26 mouse cellular contexts compared by ENCODE assay signal in genomic region chr1:81967746-81968295, GRCm38 (mm10).
DNase-seq lines count a peak whose midpoint lies in the region; ATAC-seq and TF ChIP-seq lines count a peak whose summit lies in the region.
"Had no signal": no experiment of that assay in that cellular context is flagged by ENCODE, and none has a peak within 500 bp of the region (broad histone marks: within the 10 kb centered on the region; RNA-seq: fewer than 3 reads in every experiment).

No protein-coding gene starts in this region.

- no peaks in the 10 kb centered on the region for H3K36me3 ChIP-seq in forebrain, embryonic 13.5 days (ENCODE audit: poor library complexity, severe bottlenecking)
- no peaks in the 10 kb centered on the region for H3K36me3 ChIP-seq in forebrain, embryonic 11.5 days (ENCODE audit: control insufficient read depth, insufficient read depth, low read length)
- H3K36me3 ChIP-seq in forebrain, postnatal 0 days (ENCODE audit: insufficient read depth): no peaks in the 10 kb centered on the region
- H3K36me3 ChIP-seq: embryonic facial prominence, embryonic 10.5 days; embryonic facial prominence, embryonic 15.5 days; heart, embryonic 13.5 days; limb, embryonic 13.5 days; liver, embryonic 13.5 days; midbrain, embryonic 13.5 days; stomach, embryonic 15.5 days had no signal

- ATAC-seq in forebrain, embryonic 13.5 days: 0 out of 2 replicates have a peak, but pooled peaks have one; percentile 24
- ATAC-seq in forebrain, embryonic 11.5 days (replicated peaks; ENCODE audit: low FRiP score): no peak
- no peak for ATAC-seq in forebrain, postnatal 0 days
- no peak for ATAC-seq in megakaryocyte progenitor cell, adult 5-6 weeks (replicated peaks; ENCODE audit: poor library complexity)
- ATAC-seq: hindbrain, embryonic 16.5 days; lung, postnatal 0 days; midbrain, embryonic 13.5 days had no signal

- H3K4me2 ChIP-seq in forebrain, embryonic 13.5 days: no peak overlapping the region
- no peak overlapping the region for H3K4me2 ChIP-seq in forebrain, embryonic 11.5 days (ENCODE audit: low read depth, low read length, severe bottlenecking)
- no peak overlapping the region for H3K4me2 ChIP-seq in forebrain, postnatal 0 days (ENCODE audit: low read depth)
- H3K4me2 ChIP-seq: embryonic facial prominence, embryonic 15.5 days; heart, embryonic 13.5 days; limb, embryonic 13.5 days; liver, embryonic 13.5 days; midbrain, embryonic 13.5 days; stomach, embryonic 15.5 days had no signal

- DNase-seq in forebrain, embryonic 11.5 days (ENCODE audit: low spot score): no peak
- DNase-seq in layer of hippocampus, adult 2 months (ENCODE audit: low spot score in 2 of 2): no peak
- DNase-seq in layer of hippocampus, postnatal 25 days (ENCODE audit: extremely low spot score in 1 of 2, low spot score in 1 of 2): no peak
- peak; percentile 65 for DNase-seq in adipocyte (ENCODE audit: low spot score)
- peak; percentile 14 for DNase-seq in forebrain, postnatal 0 days
- DNase-seq: adrenal gland, postnatal 14 days; cerebellum, adult 8-10 months; cerebellum, postnatal 25 days; heart, postnatal 10 days; kidney, adult 2 months; kidney, postnatal 36 days; liver, embryonic 13.5 days; lung, adult 18-20 months; lung, postnatal 4 days; right cerebral cortex, postnatal 25 days had no signal

- no peak overlapping the region for H3K27ac ChIP-seq in forebrain, embryonic 13.5 days
- H3K27ac ChIP-seq in forebrain, embryonic 11.5 days (ENCODE audit: low read depth, low read length): no peak overlapping the region
- peak overlapping the region; percentile 7; the same call in 1 of the 2 replicates for H3K27ac ChIP-seq in layer of hippocampus, adult 2 months
- no peak overlapping the region for H3K27ac ChIP-seq in forebrain, postnatal 0 days (ENCODE audit: low read depth, low read length)
- H3K27ac ChIP-seq: embryonic facial prominence, embryonic 10.5 days; embryonic facial prominence, embryonic 15.5 days; heart, embryonic 13.5 days; limb, embryonic 13.5 days; liver, embryonic 13.5 days; midbrain, embryonic 13.5 days; stomach, embryonic 15.5 days had no signal

- H3K27me3 ChIP-seq in forebrain, embryonic 13.5 days: no peaks in the 10 kb centered on the region
- H3K27me3 ChIP-seq in forebrain, embryonic 11.5 days (ENCODE audit: control insufficient read depth, insufficient read depth, low read length): no peaks in the 10 kb centered on the region
- H3K27me3 ChIP-seq in forebrain, postnatal 0 days (ENCODE audit: insufficient read depth, low read length): no peaks in the 10 kb centered on the region
- H3K27me3 ChIP-seq: CH12.LX; embryonic facial prominence, embryonic 15.5 days; heart, embryonic 13.5 days; limb, embryonic 13.5 days; liver, embryonic 13.5 days; midbrain, embryonic 13.5 days; stomach, embryonic 15.5 days had no signal

- H3K9me3 ChIP-seq in forebrain, embryonic 13.5 days (replicated peaks): no peaks in the 10 kb centered on the region
- H3K9me3 ChIP-seq in forebrain, embryonic 11.5 days (ENCODE audit: control insufficient read depth, low read length): no peaks in the 10 kb centered on the region
- no peaks in the 10 kb centered on the region for H3K9me3 ChIP-seq in forebrain, postnatal 0 days (ENCODE audit: low read length)
- H3K9me3 ChIP-seq: embryonic facial prominence, embryonic 10.5 days; embryonic facial prominence, embryonic 15.5 days; heart, embryonic 13.5 days; limb, embryonic 13.5 days; liver, embryonic 13.5 days; midbrain, embryonic 13.5 days; stomach, embryonic 15.5 days had no signal

- peaks cover 9% of the 10 kb centered on the region; the same call in 1 of the 2 replicates for H3K4me1 ChIP-seq in forebrain, embryonic 13.5 days
- no peaks in the 10 kb centered on the region for H3K4me1 ChIP-seq in forebrain, embryonic 11.5 days (replicated peaks; ENCODE audit: control insufficient read depth, insufficient read depth, low read length)
- peaks cover 4% of the 10 kb centered on the region; the same call in 1 of the 2 replicates for H3K4me1 ChIP-seq in forebrain, postnatal 0 days (ENCODE audit: insufficient read depth)
- H3K4me1 ChIP-seq: embryonic facial prominence, embryonic 10.5 days; embryonic facial prominence, embryonic 15.5 days; heart, embryonic 13.5 days; limb, embryonic 13.5 days; liver, embryonic 13.5 days; midbrain, embryonic 13.5 days; stomach, embryonic 15.5 days had no signal

- no peak overlapping the region for H3K4me3 ChIP-seq in forebrain, embryonic 13.5 days
- H3K4me3 ChIP-seq in forebrain, embryonic 11.5 days (ENCODE audit: low read depth, low read length): no peak overlapping the region
- H3K4me3 ChIP-seq in layer of hippocampus, adult 2 months: no peak overlapping the region
- H3K4me3 ChIP-seq in forebrain, postnatal 0 days (ENCODE audit: low read depth, low read length): no peak overlapping the region
- H3K4me3 ChIP-seq: embryonic facial prominence, embryonic 10.5 days; embryonic facial prominence, embryonic 15.5 days; heart, embryonic 13.5 days; limb, embryonic 13.5 days; liver, embryonic 13.5 days; midbrain, embryonic 13.5 days; stomach, embryonic 15.5 days had no signal

- WGBS in forebrain, embryonic 13.5 days: 65% methylated on average over 1 of the region's 1 CpGs
- WGBS in forebrain, embryonic 11.5 days: 73% methylated on average over 1 of the region's 1 CpGs
- 29% methylated on average over 1 of the region's 1 CpGs for WGBS in forebrain, postnatal 0 days

- TF ChIP-seq CTCF in layer of hippocampus, adult 2 months (conservative IDR thresholded peaks at IDR 0.05): no peak
- no peak for TF ChIP-seq CTCF in forebrain, postnatal 0 days (IDR thresholded peaks at IDR 0.05; ENCODE audit: low read depth)

- no peak overlapping the region for H3K9ac ChIP-seq in forebrain, embryonic 13.5 days
- H3K9ac ChIP-seq in forebrain, embryonic 11.5 days (ENCODE audit: low read length): no peak overlapping the region
- H3K9ac ChIP-seq in forebrain, postnatal 0 days: no peak overlapping the region
- H3K9ac ChIP-seq: embryonic facial prominence, embryonic 15.5 days; heart, embryonic 13.5 days; limb, embryonic 13.5 days; liver, embryonic 13.5 days; midbrain, embryonic 13.5 days; stomach, embryonic 15.5 days had no signal

Comparison
In these comparisons a context has a peak if more than half of its experiments do, and no peak if none do; other contexts are left out.
1. DNase-seq: peak in adipocyte (single experiment) and forebrain, postnatal 0 days (single experiment); none in forebrain, embryonic 11.5 days (single experiment), layer of hippocampus, adult 2 months (0 of 2) and layer of hippocampus, postnatal 25 days (0 of 2).